Mouse (Mus musculus) testis, adult 10 weeks (tissue): ENCODE data around the gene Tcf19. TPM values are rescaled to one million over a fixed set of nuclear protein-coding genes. Genes with fewer than 3 reads are reported as not detected.

ENCODE experiments used
- polyA plus RNA-seq: library from polyadenylated mRNA; stranded (reverse); fragments of 350-450 nt; fragmentation: Illumina TruSeq; extraction: RNeasy Lipid Tissue Mini Kit (QIAGEN cat#74804); gene quantifications from one replicate; pipeline ENCODE4 v1.2.3, GENCODE M21; 2014; ENCODE audit warnings: low read depth, low replicate concordance

Tcf19 gene
- polyA plus RNA-seq: 1.1 TPM

DNA sequence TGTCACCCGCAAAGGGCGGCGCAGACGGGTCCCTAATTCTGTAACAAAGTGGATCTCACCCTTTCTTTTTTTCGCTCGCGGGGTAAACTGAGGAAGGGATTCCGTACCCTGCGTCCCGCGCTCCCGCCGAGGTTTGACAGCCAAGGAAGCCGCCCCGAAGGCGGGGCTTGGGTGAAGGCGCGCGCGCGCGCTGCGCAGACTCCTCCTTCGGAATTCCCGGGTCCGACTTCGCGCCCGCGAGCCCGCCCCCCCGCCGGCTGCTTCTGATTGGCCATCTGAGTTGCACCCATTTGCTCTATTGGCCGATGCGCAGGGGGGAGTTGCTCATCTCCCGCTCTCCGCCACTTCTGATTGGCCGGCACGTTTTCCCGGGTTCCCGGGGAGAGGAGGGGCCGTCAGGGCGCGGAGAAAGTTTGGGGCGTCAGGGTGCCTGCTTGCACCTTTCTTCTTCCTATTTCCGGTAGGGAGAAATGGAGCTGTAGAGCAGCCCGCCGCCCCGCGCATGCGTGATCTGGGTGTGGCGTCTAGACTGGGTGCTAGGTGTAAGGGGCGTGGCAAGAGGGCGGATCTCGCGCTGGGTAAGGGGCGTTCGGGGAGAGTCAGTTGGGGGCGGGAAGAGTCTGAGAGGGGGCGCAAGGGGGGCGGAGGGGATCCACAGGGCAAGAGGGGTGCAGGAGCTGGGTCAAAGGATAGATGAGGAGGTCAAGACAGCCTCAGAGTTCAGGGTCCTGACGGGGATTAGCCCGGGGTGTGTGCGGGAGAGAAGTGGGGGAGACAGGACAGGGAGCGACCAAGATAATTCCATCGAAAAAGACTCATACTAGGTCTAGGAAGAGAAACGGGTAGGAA is at the start of gene Tcf19, which contains the start of gene Cchcr1:
Gene Tcf19 (minus strand): TSS at position 173 of the 849 bp plus-strand sequence.
Gene Cchcr1 (plus strand): TSS at position 449 of the 849 bp plus-strand sequence.

DNA sequence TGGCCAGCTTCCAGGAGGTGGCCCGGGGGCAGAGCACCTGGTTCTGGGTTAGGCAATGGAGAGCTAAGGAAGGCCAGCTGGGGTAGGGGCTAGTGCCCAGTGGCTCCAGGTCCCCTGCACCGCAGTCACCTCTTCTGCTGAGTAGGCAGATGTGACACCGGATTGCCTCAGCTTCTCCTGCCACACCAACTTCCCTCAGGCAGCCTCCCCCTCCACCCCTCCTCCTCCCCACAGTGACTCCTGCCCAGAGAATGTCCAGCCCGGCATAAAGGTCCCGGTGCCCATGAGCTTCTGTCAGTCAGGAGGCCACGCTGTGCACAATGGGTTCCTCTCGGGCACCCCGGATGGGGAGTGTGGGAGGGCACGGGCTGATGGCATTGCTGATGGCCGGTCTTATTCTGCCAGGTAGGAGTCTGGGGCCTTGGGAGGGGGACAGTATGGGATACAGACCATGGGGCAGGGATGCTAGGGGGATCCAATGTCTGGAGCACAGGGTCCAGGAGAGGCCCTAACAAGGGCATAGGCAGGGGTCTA is 35.3 kb upstream of the Tcf19 start, which contains the start of gene Cdsn:
Gene Cdsn (plus strand): TSS at position 248 of the 534 bp plus-strand sequence.

DNA sequence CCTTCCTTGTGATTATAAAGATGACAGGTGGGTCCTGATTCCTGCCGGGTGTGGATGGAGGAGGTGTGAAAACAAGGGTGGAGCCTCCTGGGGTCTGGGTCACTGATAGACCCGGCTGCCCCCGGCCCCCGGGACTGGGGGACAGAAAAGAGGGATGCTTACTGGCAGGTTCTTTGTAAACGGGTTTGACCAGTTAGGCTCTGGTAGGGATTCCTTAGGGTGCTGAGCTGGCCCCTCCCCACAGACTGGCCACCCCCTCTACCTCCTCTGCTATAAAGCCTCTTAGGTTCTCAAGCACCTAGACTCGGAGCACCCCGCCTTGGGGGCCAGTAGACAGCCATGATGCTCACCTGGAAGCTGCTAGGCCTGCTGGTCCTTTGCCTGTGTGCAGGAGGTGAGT is 16.3 kb upstream of the Tcf19 start, which contains the start of gene Psors1c2:
Gene Psors1c2 (plus strand): TSS at position 301 of the 400 bp plus-strand sequence.

DNA sequence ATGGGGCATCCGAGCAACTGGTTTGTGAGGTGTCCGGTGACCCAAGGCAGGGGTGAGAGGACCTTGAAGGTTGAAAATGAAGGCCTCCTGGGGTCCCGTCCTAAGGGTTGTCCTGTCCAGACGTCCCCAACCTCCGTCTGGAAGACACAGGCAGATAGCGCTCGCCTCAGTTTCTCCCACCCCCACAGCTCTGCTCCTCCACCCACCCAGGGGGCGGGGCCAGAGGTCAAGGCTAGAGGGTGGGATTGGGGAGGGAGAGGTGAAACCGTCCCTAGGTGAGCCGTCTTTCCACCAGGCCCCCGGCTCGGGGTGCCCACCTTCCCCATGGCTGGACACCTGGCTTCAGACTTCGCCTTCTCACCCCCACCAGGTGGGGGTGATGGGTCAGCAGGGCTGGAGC is 10.8 kb downstream of the Tcf19 start, which contains the start of gene Pou5f1:
Gene Pou5f1 (plus strand): TSS at position 243 of the 400 bp plus-strand sequence.

DNA sequence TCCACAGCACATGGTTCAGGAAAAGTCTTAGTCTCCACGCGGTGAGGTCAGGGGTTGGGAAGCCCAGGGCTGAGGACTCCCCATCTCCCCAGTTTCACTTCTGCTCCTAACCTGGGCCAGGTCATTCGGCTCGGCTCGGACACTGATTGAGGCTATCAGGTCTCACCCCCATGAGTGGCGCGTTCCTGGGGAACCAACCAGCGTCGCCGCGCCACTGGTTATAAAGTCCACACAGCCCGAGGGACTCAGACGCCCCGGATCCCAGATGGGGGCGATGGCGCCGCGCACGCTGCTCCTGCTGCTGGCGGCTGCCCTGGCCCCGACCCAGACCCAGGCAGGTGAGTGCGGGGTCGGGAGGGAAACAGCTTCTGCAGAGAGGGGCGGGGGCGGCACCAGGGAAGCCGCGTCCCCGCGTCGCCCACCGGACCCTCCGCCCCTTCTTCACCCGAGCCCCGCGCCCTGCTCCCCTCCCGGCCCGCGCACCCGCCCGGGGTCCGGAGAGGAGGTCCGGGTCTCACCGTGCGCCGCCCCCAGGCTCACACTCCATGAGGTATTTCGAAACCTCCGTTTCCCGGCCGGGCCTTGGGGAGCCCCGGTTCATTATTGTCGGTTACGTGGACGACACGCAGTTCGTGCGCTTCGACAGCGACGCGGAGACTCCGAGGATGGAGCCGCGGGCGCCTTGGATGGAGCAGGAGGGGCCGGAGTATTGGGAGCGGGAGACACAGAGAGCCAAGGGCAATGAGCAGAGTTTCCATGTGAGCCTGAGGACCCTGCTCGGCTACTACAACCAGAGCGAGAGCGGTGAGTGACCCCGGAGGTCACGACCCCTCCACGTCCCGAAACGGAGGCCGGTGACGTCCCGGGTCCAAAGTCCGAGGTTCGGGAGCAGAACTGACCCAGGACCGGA is 46.5 kb downstream of the Tcf19 start, which contains the start of gene H2-Q10:
Gene H2-Q10 (plus strand): TSS at position 248 of the 910 bp plus-strand sequence.

Other genes starting within 250 kb of the Tcf19 start
- gene H2-Q1, start 196.4 kb downstream of the Tcf19 start, polyA plus RNA-seq: 0.08 TPM
- gene H2-Q2, start 174.6 kb downstream of the Tcf19 start, polyA plus RNA-seq: 0.69 TPM
- 1.6 TPM for gene H2-Q4, start 137.2 kb downstream of the Tcf19 start, polyA plus RNA-seq
- gene H2-Q6, start 92.0 kb downstream of the Tcf19 start, polyA plus RNA-seq: 0.66 TPM
- gene H2-Q7, start 77.7 kb downstream of the Tcf19 start, polyA plus RNA-seq: 0.49 TPM
- 0.17 TPM for gene H2-Q10, start 46.7 kb downstream of the Tcf19 start, polyA plus RNA-seq
- gene Pou5f1, start 10.8 kb downstream of the Tcf19 start, polyA plus RNA-seq: 0.48 TPM
- gene Cchcr1, start 276 bp upstream of the Tcf19 start, polyA plus RNA-seq: 25.0 TPM
- 1.3 TPM for gene Psors1c2, start 16.4 kb upstream of the Tcf19 start, polyA plus RNA-seq
- gene Cdsn, start 35.3 kb upstream of the Tcf19 start, polyA plus RNA-seq: 0.34 TPM
- not detected for gene 2300002M23Rik, start 50.6 kb upstream of the Tcf19 start, polyA plus RNA-seq
- gene Sfta2, start 84.7 kb upstream of the Tcf19 start, polyA plus RNA-seq: not detected
- gene Gm9573, start 109.8 kb upstream of the Tcf19 start, polyA plus RNA-seq: not detected
- gene Mucl3, start 126.9 kb upstream of the Tcf19 start, polyA plus RNA-seq: 0.10 TPM
- gene Vars2, start 150.8 kb upstream of the Tcf19 start, polyA plus RNA-seq: 0.29 TPM
- 2.7 TPM for gene Gtf2h4, start 156.9 kb upstream of the Tcf19 start, polyA plus RNA-seq
- 0.95 TPM for gene Ddr1, start 187.8 kb upstream of the Tcf19 start, polyA plus RNA-seq